Mouse (Mus musculus) stomach, postnatal 0 days (tissue): ENCODE measurements around the gene Hist1h4d.

ENCODE experiments used
- CTCF ChIP-seq: IDR thresholded peaks from 2 replicates; pipeline ENCODE4 v1.5.1; 2016; ENCODE audit warnings: antibody characterized with exemption, low read depth, mild to moderate bottlenecking, moderate library complexity
- EP300 ChIP-seq: optimal IDR thresholded peaks from 2 replicates; pipeline ENCODE3; 2016; ENCODE audit warnings: antibody characterized with exemption

DNA sequence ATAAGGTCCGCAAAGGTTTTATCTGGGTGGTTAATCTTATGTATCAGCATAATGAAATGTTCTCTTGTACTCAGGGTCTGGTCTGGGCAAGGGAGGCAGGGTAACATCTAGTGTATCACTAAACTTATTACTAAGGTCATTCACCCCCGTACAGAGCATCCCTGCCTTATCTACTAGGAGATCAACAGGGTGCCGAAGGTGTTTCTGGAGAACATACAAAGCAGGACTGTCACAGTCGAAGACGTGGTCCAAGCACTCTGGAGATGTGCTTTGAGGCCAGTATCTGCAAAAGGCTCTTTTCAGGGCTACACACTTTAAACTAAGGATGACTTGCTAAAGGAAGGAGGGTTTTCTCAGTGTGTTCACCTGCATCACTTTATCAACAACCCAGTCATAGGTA, 34.7 kb upstream of the Hist1h4d start:
- no peak for TF ChIP-seq EP300
- TF ChIP-seq CTCF: no peak
